Mouse (Mus musculus) limb, embryonic 10.5 days (tissue): ENCODE results near the gene Synj2. TPM values are rescaled to one million over a fixed set of nuclear protein-coding genes. Genes with fewer than 3 reads are reported as not detected.

Experiments used
- DNase-seq: peaks from one replicate; pipeline ENCODE4 v3.0.0-alpha.2; 2017; ENCODE audit warnings: low spot score
- H3K27ac ChIP-seq: fragments of 300-500 bp; sonication (generic); 2 replicates; pipeline ENCODE4 v1.5.1; 2016; ENCODE audit warnings: mild to moderate bottlenecking
- H3K27me3 ChIP-seq: fragments of 300-500 bp; sonication (generic); 2 replicates; pipeline ENCODE4 v1.6.1; 2016; ENCODE audit warnings: low read depth, mild to moderate bottlenecking; ENCODE audit not compliant: poor library complexity, severe bottlenecking
- H3K36me3 ChIP-seq: fragments of 300-500 bp; sonication (generic); 2 replicates; pipeline ENCODE4 v1.6.1; 2016; ENCODE audit warnings: mild to moderate bottlenecking, moderate library complexity
- H3K4me1 ChIP-seq: fragments of 300-500 bp; sonication (generic); 2 replicates; pipeline ENCODE4 v1.6.1; 2016
- H3K4me3 ChIP-seq: fragments of 300-500 bp; sonication (generic); 2 replicates; pipeline ENCODE4 v1.5.1; 2016; ENCODE audit warnings: mild to moderate bottlenecking, moderate library complexity
- H3K9me3 ChIP-seq: fragments of 300-500 bp; sonication (generic); replicated peaks from 2 replicates; pipeline ENCODE4 v1.6.1; 2016; ENCODE audit warnings: mild to moderate bottlenecking
- WGBS: fragments of 180-500 bp; shearing (Covaris S2); methylation state at CpG from one replicate; pipeline ENCODE4 v1.1.7; 2016; 5-methylcytosine and 5-hydroxymethylcytosine counted together
- polyA plus RNA-seq: library from polyadenylated mRNA; unstranded; fragments of >200 nt; fragmentation: Nextera tagmentation; extraction: Ambion mirVana; gene quantifications from 2 replicates; pipeline ENCODE4 v1.2.1, GENCODE M21; 2016

Synj2 gene
- polyA plus RNA-seq, 1 experiment from 2014 or later = 1.1 TPM

DNA sequence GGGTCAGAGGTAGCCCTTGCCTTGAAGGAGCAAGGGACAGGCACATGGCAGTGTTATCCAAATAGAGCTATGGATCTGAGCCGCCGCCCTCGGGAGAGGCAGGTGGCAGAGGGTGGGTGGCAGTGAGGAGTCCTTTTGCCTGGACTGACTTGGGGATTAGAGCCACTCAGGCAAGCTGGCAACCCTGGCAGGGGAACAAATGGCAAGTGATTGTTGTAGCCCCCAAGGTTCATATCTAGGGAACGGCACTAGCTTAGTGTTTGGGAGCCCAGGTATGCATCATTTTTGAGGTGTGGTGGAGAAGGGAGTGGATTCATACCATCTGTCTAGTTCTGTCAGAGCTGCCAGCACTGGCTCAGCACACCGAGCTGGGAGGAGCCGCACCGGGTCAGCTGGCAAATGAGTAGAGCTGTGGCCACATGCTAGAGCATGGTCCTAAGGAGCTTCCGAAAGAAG is 59.8 kb downstream of the Synj2 start:
- H3K27ac ChIP-seq = no peak overlapping the region
- no peak for DNase-seq
- WGBS = 88% methylated on average over 8 of the region's 8 CpGs
- H3K36me3 ChIP-seq = no peaks in the 10 kb centered on the region
- no peaks in the 10 kb centered on the region for H3K9me3 ChIP-seq
- H3K4me1 ChIP-seq = peaks cover 16% of the 10 kb centered on the region
- no peak overlapping the region for H3K4me3 ChIP-seq
- H3K27me3 ChIP-seq = no peaks in the 10 kb centered on the region

DNA sequence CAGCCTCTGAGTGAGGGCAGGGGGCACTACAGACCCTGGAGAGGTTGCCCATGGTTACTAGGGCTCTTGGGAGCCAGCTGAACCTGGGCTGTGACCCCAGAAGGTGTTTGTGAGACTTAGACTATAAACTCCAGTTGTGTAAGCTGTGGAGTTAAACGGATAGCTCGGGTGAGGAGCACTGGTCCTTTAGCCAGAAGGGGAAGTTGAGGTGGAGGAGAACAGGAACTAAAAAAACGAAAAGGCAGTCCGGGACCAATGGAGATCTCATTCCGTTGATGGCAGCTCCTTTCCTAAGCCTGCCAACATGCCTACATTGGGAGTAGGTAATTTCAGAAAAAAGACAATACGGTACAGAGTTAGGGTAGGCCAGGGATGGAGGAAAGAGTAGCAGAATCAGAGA is 60.3 kb downstream of the Synj2 start:
- H3K27ac ChIP-seq = no peak overlapping the region
- no peaks in the 10 kb centered on the region for H3K27me3 ChIP-seq
- no peaks in the 10 kb centered on the region for H3K36me3 ChIP-seq
- H3K4me3 ChIP-seq = no peak overlapping the region
- peaks cover 20% of the 10 kb centered on the region for H3K4me1 ChIP-seq
- no peak for DNase-seq
- WGBS = 91% methylated on average over 6 of the region's 6 CpGs
- H3K9me3 ChIP-seq = no peaks in the 10 kb centered on the region

DNA sequence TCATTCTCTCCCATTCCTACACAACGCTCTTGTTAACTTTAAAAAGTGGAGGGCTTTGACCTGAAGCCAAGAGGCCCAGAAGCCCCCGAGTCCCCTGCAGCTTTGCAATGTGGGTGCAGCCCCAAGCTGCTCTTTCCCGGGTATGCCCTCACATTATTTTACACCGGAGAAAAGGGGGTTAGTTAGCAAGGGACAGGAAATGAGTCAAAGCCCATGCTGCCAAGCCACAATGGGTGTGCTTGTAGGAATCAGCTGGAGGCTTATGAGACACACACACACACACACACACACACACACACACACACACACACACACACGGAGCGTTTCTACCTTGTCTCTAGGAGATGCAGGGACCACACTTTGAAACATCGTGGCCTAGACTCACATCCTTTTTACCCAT is 60.8 kb downstream of the Synj2 start:
- Histone ChIP-seq H3K4me1 (peaks cover 18% of the 10 kb centered on the region), H3K27ac (no peak overlapping the region), H3K27me3 (no peaks in the 10 kb centered on the region), H3K4me3 (no peak overlapping the region), H3K9me3 (no peaks in the 10 kb centered on the region), H3K36me3 (no peaks in the 10 kb centered on the region)
- 88% methylated on average over 7 of the region's 7 CpGs for WGBS
- DNase-seq = no peak

DNA sequence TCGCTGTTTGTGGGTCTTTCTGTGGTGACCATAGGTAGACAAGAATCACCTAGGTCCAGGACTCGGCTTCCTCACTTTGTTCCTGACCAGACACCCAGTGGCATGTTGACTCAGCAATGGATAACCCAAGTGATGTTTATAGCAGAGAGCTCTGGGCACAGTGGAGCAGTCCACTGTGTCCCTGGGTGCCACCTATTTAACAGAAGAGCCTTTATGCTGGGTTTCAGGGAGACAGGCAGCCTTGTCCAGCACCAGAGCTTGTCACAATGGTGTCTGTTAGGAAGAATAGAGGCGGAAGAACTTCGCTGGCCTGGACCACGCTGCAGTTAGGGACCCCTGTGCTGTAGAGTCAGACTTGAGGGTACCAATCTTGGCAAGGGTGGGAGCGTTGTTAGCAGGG is 61.5 kb downstream of the Synj2 start:
- no peaks in the 10 kb centered on the region for H3K36me3 ChIP-seq
- no peak for DNase-seq
- H3K9me3 ChIP-seq = no peaks in the 10 kb centered on the region
- H3K4me1 ChIP-seq = peaks cover 21% of the 10 kb centered on the region
- 94% methylated on average over 6 of the region's 6 CpGs for WGBS
- no peaks in the 10 kb centered on the region for H3K27me3 ChIP-seq
- no peak overlapping the region for H3K27ac ChIP-seq
- H3K4me3 ChIP-seq = no peak overlapping the region

DNA sequence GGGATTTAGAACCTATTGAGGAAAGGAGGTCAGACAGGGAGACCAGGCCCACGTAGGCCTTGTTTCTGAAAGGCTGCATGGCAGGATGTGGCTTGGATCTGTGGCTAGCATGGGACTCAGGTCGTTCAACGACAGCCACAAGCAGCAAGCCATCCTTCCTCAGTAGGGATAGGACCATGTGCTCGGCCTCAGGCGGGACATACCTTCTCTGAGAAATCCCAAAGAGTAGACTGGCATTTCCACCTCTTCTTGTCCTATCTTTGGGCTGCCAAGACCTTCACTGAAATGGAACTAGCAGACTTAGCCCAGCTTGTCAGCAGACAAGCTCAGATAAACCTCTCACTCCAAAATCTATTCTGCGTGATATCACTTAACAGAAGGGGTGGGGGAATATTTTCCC is 62.6 kb downstream of the Synj2 start:
- 94% methylated on average over 6 of the region's 6 CpGs for WGBS
- Histone ChIP-seq H3K4me3 (no peak overlapping the region), H3K9me3 (no peaks in the 10 kb centered on the region), H3K27ac (no peak overlapping the region), H3K27me3 (no peaks in the 10 kb centered on the region), H3K4me1 (peaks cover 22% of the 10 kb centered on the region), H3K36me3 (no peaks in the 10 kb centered on the region)
- DNase-seq = no peak

DNA sequence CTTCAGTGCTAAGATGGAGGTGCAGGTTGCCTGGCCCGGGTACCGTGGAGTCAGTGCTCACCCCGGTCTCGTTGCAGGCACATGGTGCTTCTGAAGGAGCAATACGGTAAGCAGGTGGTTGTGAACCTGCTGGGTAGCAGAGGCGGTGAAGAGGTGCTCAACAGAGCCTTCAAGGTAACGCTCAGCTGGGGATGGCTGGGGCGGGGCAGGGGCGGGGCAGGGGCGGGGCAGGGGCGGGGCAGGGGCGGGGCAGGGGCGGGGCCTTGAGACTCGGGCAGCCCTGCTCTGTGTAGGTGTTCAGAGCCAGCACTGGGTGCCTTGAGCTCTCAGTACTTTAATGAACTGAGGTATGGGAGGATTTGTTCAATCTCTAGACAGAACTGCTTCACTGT is 64.2 kb downstream of the Synj2 start:
- no peaks in the 10 kb centered on the region for H3K9me3 ChIP-seq
- no peaks in the 10 kb centered on the region for H3K27me3 ChIP-seq
- H3K4me1 ChIP-seq = peaks cover 22% of the 10 kb centered on the region
- DNase-seq = peak; percentile 57
- 8% methylated on average over 14 of the region's 14 CpGs for WGBS
- peak overlapping the region; percentile 31 for H3K4me3 ChIP-seq
- H3K36me3 ChIP-seq = no peaks in the 10 kb centered on the region
- peak overlapping the region; percentile 15 for H3K27ac ChIP-seq

DNA sequence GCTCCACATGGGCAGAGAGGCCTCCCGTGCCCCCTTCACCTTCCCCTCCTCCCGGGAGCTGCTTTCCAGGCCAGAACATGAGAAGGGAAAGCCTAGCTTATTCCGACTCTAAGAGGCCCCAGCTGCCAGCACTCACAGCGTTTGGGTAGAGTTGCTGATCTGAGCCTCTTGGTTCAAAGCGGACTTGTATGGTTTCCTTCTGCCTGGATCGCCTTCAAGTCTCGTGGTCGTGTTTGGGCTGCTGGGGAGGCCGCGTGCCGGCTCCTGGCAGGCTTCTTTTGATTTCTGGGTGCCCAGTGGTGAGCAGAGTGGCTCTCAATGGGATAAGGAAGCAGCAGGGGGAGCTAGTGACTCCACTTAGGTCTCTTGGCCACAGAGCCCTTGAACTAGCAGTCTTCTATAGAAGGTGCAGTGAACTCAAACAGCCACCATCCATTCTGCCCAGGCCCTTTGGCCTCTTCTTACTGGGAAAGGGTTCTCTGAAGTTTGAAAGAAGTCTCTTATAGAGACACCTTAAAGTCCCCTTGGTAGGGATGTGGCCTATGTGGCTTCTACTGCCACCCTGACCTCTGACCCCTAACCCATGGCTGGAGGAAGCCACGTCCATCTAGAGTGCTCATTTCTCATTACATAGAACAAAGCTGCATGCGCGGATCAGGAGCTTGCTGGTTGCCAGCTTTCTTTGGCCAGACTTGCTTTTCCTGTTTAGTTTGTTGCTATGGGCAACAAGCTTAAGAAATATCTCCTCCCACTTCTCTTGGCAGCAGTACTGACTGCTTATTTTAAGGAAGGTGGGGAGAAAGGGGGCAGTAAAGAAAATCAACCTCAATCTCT is 64.8 kb downstream of the Synj2 start:
- Histone ChIP-seq H3K4me3 (peak overlapping the region; percentile 31), H3K9me3 (no peaks in the 10 kb centered on the region)
- DNase-seq = peak; percentile 38

DNA sequence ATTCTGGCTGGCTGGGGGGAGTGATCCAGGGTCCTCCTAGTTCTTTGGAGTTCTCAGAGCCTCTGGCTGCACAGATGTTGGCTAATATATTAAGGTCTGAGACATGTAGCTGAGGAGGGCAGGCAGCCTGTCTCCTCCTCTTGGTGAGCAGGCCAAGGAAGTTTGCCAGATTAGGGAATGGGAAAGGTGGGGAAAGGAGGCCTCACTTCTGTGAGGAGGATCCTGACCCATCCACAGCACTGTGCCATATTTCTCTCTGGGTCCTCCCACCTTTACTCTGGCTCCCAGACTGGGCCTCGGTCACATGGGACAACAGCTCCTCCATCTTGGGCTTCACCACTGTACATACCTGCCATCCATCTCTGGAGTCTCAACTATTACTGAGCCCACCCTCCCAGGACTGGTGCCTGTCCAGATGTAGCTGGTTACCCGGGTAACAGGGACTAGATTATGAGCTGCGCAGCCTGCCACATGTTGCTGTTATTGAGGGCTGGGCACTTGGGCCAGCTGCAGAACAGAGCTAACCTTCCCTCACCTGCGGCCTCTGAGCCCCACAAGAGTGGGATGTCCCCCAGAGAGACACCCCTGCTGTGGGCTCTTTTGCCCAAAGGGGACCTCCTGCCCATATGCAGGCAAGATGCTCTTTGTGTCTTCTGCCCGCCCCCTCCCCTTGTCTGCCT is 66.2 kb downstream of the Synj2 start:
- Histone ChIP-seq H3K9me3 (no peaks in the 10 kb centered on the region), H3K27me3 (no peaks in the 10 kb centered on the region), H3K4me3 (no peak overlapping the region), H3K4me1 (peaks cover 22% of the 10 kb centered on the region), H3K27ac (no peak overlapping the region), H3K36me3 (no peaks in the 10 kb centered on the region)
- 86% methylated on average over 5 of the region's 5 CpGs for WGBS
- no peak for DNase-seq

More for the DNA sequence above, 64.8 kb downstream of the Synj2 start:
- 34% methylated on average over 14 of the region's 14 CpGs for WGBS
- Histone ChIP-seq H3K27ac (peak overlapping the region; percentile 15), H3K36me3 (no peaks in the 10 kb centered on the region), H3K4me1 (peaks cover 22% of the 10 kb centered on the region), H3K27me3 (no peaks in the 10 kb centered on the region)

DNA sequence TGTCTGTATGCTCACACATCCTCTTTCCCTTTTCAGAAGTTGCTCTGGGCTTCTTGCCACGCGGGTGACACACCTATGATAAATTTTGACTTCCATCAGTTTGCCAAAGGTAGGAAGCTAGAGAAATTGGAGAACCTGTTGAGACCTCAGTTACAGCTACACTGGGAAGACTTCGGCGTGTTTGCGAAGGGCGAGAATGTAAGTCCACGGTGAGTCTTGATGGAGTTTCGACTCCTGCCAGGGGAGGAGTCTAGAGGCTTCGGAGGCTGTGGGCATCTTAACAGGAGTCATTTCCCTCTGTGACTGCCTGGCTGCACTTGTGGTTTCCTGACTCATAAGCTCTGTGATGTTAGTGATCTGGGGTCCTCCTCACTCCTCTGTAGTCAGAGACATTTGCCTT is 66.8 kb downstream of the Synj2 start:
- H3K27ac ChIP-seq = no peak overlapping the region
- 90% methylated on average over 9 of the region's 9 CpGs for WGBS
- peaks cover 22% of the 10 kb centered on the region for H3K4me1 ChIP-seq
- H3K27me3 ChIP-seq = no peaks in the 10 kb centered on the region
- no peak overlapping the region for H3K4me3 ChIP-seq
- H3K36me3 ChIP-seq = no peaks in the 10 kb centered on the region
- DNase-seq = no peak
- no peaks in the 10 kb centered on the region for H3K9me3 ChIP-seq

DNA sequence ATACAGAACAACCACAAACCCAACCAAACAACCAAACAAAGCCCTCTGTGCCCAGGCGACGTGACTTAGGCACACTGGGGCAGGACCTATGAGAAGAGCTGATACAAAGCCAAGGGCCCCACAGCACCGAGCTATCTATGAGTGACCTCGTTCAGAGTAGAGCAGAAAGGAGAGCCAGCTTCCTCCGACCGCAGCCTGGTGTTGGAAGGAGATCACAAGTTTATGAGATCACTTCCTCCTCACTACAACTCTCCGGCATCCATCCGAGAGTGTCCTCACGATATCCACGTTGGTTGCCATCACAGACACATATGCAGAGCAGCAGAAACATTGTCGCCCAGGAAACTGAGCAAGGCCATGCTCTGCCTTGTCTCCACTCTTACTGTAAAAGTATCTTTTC is 67.5 kb downstream of the Synj2 start:
- H3K9me3 ChIP-seq = no peaks in the 10 kb centered on the region
- H3K4me3 ChIP-seq = no peak overlapping the region
- H3K36me3 ChIP-seq = no peaks in the 10 kb centered on the region
- DNase-seq = no peak
- 86% methylated on average over 11 of the region's 11 CpGs for WGBS
- H3K27me3 ChIP-seq = no peaks in the 10 kb centered on the region
- peaks cover 22% of the 10 kb centered on the region for H3K4me1 ChIP-seq
- no peak overlapping the region for H3K27ac ChIP-seq

DNA sequence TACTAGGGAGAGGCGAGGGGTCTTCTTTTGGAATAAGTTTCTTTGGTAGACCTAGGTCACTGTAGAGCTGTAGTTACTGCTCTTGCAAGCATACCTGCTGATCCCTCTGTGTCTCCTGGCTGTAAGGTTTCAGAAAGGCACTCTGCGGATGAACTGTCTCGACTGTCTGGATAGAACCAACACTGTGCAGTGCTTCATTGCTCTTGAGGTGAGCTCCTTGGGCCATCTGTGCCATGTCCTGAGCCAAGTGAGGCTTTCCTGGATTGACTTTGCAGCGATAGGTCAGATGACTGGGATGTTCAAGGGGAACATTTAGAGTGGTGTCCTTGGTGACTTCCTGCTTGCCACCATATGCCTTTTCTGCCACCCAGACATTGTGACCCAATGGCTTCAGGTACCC is 68.5 kb downstream of the Synj2 start:
- 95% methylated on average over 4 of the region's 4 CpGs for WGBS
- DNase-seq = no peak

DNA sequence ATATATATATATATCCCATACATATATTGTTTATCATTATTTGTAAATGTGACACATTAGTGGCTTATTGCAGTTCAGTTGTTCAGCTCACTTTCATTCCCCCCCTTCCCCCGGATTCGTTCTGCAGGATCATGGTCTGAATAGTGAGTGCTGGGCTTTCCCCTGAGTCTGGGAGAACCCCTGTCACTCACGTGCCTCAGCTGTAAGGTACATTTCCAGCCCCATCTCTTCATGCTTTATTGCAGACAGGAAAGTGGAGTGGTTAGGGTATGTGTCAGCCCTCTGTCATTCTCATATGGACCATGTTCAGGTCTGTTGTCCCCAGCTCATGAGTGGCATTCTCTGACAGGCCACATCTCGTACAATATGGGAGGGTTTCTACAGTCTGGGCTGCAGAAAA is 72.0 kb downstream of the Synj2 start:
- WGBS = 83% methylated on average over 4 of the region's 4 CpGs
- Histone ChIP-seq H3K4me1 (peaks cover 4% of the 10 kb centered on the region; the same call in 1 of the 2 replicates), H3K9me3 (no peaks in the 10 kb centered on the region)

More for the DNA sequence above, 68.5 kb downstream of the Synj2 start:
- H3K4me1 ChIP-seq = peaks cover 22% of the 10 kb centered on the region
- H3K36me3 ChIP-seq = no peaks in the 10 kb centered on the region
- no peak overlapping the region for H3K27ac ChIP-seq
- H3K27me3 ChIP-seq = no peaks in the 10 kb centered on the region
- H3K4me3 ChIP-seq = no peak overlapping the region
- H3K9me3 ChIP-seq = no peaks in the 10 kb centered on the region

DNA sequence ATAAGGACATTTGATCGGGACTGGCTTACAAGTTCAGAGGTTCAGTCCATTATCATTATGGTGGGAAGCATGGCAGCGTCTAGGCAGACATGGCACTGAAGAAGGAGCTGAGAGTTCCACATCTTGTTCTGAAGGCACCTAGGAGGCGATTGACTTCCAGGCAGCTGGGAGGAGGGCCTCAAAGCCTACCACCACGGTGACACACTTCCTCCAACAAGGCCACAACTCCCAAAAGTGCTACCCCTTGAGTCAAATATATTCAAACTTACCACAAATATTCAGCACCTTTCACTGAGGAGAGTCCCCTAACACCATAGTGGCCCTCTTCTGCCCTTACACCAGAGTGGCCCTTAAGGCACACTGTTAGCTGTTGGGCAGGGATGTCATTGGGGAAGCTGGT is 73.9 kb downstream of the Synj2 start:
- Histone ChIP-seq H3K36me3 (no peaks in the 10 kb centered on the region), H3K27ac (no peak overlapping the region), H3K9me3 (no peaks in the 10 kb centered on the region), H3K27me3 (no peaks in the 10 kb centered on the region), H3K4me1 (peaks cover 4% of the 10 kb centered on the region; the same call in 1 of the 2 replicates), H3K4me3 (no peak overlapping the region)
- WGBS = 86% methylated on average over 4 of the region's 4 CpGs
- DNase-seq = no peak

More for the DNA sequence above, 72.0 kb downstream of the Synj2 start:
- H3K36me3 ChIP-seq = no peaks in the 10 kb centered on the region
- no peaks in the 10 kb centered on the region for H3K27me3 ChIP-seq
- DNase-seq = no peak
- H3K4me3 ChIP-seq = no peak overlapping the region
- H3K27ac ChIP-seq = no peak overlapping the region
